Mouse (Mus musculus): ENCODE measurements around the gene Lrrc4. TPM values are rescaled to one million over a fixed set of nuclear protein-coding genes. Genes with fewer than 3 reads are reported as not detected.

Lrrc4 gene
- polyA plus RNA-seq, 1 experiment from 2014 or later: 1.2 TPM

DNA sequence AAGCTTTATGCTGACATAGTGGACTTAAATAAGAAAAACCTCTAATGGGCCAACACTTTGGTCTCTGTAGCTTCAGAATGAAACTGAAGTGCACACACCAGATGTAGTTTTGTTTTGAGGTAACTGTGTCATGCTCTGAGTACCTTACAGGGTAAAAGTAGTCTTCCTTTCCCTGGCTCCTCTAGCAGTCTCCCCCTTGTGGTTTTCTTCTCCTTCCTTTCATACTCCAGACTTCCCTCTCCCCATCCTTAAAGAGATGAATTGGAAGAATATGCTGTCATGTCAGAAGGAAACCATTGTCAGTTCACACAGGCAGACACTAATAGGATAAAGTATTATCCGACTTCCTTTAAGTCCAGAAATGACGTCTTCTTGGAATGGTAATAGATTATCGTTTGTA, 9.3 kb downstream of the Lrrc4 start:
- Histone ChIP-seq H3K9ac (no peak overlapping the region), H3K4me3 (no peak overlapping the region), H3K27me3 (no peaks in the 10 kb centered on the region), H3K36me3 (no peaks in the 10 kb centered on the region), H3K4me1 (peaks cover 43% of the 10 kb centered on the region), H3K4me2 (no peak overlapping the region), H3K27ac (no peak overlapping the region), H3K9me3 (no peaks in the 10 kb centered on the region)
- no peak for ATAC-seq (ENCODE audit: insufficient number of reproducible peaks, insufficient read depth, low FRiP score, low TSS enrichment, low read depth)
- WGBS: 70% methylated on average over 3 of the region's 3 CpGs

DNA sequence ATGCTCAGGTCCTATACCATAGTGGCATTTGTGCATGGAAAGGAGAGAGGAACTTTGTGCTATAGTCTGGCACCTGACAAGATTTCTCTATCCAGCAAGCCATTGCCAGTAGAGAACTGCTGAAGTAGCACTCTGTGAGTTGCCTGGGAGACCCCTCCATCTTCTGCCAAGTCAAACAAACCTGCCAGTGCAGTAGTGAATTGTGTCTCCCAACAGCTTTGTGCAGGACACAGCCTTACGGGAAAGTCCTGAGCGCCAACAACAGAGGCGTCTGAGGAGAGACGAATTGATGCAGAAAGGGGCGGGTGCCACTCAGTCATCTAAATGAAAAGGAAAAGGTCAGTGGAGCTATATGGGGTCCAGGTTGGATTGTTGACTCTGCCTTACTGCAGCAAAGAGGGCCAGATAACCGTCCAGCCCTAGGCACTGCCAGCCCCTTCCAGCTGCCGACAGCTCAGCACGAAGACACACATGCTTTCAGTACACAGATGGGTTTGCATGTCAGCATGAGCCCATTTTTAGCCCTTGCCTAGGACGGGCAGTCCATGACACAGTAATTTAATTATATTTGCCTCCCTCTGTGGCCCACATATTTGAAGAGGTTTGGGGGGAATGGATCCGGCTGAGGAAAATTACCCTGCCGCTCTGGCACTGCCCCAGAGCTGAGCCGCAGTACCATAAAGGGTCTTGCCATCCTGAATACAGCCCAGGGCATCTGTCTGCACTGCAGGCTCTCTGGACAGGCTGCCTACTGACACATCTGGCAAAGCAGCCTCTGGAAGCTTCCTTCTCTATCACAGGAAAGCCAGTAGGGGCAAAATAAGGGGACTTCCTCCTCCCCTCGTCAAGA, 11.8 kb downstream of the Lrrc4 start:
- Histone ChIP-seq H3K27ac (peak overlapping the region; percentile 60), H3K36me3 (no peaks in the 10 kb centered on the region), H3K4me2 (no peak overlapping the region), H3K9me3 (no peaks in the 10 kb centered on the region), H3K27me3 (no peaks in the 10 kb centered on the region), H3K4me3 (no peak overlapping the region), H3K9ac (no peak overlapping the region), H3K4me1 (peaks cover 35% of the 10 kb centered on the region)
- 62% methylated on average over 13 of the region's 13 CpGs for WGBS
- ATAC-seq (ENCODE audit: insufficient number of reproducible peaks, insufficient read depth, low FRiP score, low TSS enrichment, low read depth): no peak

DNA sequence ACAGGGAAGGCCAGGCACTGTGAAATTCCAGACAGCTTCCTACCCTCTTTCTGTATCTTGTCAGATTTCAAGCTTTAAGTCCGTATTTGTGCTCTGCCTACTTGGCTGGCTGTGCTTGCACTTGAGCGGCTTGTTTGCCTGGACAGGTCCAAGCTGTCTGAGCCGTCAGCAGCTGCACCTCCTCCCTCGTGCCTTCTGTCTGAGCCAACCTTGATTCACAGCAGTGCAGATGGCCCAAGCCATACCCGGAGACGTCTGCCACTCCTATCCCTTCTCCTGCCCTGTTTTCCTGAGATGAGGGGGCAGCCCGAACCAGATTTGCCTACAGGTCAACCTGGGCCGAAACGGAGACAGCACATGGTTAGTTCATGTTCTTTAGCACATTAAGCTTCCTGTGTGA, 14.5 kb downstream of the Lrrc4 start:
- Histone ChIP-seq H3K36me3 (no peaks in the 10 kb centered on the region), H3K4me2 (no peak overlapping the region), H3K27me3 (no peaks in the 10 kb centered on the region), H3K4me3 (no peak overlapping the region), H3K9me3 (no peaks in the 10 kb centered on the region), H3K9ac (no peak overlapping the region), H3K27ac (no peak overlapping the region), H3K4me1 (peaks cover 18% of the 10 kb centered on the region)
- 63% methylated on average over 9 of the region's 9 CpGs for WGBS
- no peak for ATAC-seq (ENCODE audit: insufficient number of reproducible peaks, insufficient read depth, low FRiP score, low TSS enrichment, low read depth)

DNA sequence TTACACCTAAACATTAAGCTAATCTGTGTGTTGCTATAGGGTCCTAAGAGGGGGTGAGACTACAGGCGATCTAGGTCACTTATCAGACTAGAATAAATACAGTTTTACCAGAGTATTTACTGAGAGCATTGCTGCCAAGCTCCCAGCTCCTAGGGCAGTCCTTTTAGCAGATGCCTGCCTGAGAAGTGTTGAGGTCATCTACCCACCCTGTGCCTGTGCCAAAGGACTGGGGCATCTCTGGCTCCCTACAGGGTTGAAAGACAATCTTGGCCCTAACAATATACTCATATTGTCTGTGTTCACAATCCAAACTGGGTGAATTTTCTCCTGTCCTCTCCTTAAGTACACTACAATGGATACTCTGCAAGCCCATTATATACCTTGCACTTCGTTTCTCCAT, 16.7 kb downstream of the Lrrc4 start:
- H3K4me1 ChIP-seq: peaks cover 18% of the 10 kb centered on the region
- H3K27me3 ChIP-seq: no peaks in the 10 kb centered on the region
- no peak overlapping the region for H3K4me2 ChIP-seq
- H3K9me3 ChIP-seq: no peaks in the 10 kb centered on the region
- no peak for ATAC-seq (ENCODE audit: insufficient number of reproducible peaks, insufficient read depth, low FRiP score, low TSS enrichment, low read depth)
- H3K9ac ChIP-seq: no peak overlapping the region
- H3K4me3 ChIP-seq: no peak overlapping the region
- H3K27ac ChIP-seq: no peak overlapping the region
- no peaks in the 10 kb centered on the region for H3K36me3 ChIP-seq
- 83% methylated on average over 2 of the region's 2 CpGs for WGBS

DNA sequence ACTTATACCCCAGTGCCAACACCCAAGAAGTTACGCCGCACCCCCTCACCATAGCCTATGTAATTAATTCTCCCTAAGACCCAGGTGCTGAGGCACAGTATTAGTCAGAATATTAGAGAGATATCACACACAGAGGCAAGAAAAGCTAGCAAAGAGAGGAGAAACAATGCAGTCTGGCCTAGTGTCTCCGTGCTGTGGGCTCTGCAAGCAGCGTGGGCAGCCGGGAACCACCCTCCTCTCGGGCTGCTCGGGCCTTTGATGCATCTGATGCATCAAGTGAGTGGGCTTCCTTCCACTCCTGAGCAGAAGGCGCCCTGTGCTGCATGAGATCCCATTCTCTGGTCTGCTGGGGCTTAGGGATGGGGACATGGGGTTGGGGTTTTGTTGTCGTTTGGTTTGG, 18.5 kb downstream of the Lrrc4 start:
- no peak overlapping the region for H3K4me2 ChIP-seq
- no peak for ATAC-seq (ENCODE audit: insufficient number of reproducible peaks, insufficient read depth, low FRiP score, low TSS enrichment, low read depth)
- H3K27me3 ChIP-seq: no peaks in the 10 kb centered on the region
- no peaks in the 10 kb centered on the region for H3K9me3 ChIP-seq
- H3K4me3 ChIP-seq: no peak overlapping the region
- 88% methylated on average over 9 of the region's 9 CpGs for WGBS
- H3K27ac ChIP-seq: no peak overlapping the region
- H3K9ac ChIP-seq: no peak overlapping the region
- H3K4me1 ChIP-seq: peaks cover 8% of the 10 kb centered on the region; the same call in 1 of the 2 replicates
- no peaks in the 10 kb centered on the region for H3K36me3 ChIP-seq

DNA sequence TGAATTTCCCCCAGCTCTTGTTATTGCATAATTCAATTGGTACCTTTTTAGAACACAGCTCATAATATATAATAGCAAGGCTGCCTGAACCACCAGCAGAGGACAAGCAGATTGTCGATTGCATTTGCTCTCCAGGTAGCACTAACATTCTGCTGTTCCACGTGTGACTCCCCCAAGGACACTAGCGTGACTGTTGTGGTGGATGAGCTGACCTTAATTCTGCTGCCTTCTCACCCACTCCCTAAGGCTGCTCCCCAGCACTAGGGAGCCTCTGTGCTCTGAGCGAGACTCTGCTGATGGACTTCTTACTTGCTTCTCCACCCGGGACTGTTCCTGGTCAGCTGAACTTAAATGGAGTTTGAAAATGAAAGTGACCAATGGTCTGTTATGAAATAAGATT, 26.8 kb downstream of the Lrrc4 start:
- Histone ChIP-seq H3K9ac (no peak overlapping the region), H3K4me2 (no peak overlapping the region), H3K4me3 (no peak overlapping the region), H3K4me1 (peaks cover 10% of the 10 kb centered on the region; the same call in 1 of the 2 replicates), H3K27me3 (no peaks in the 10 kb centered on the region), H3K9me3 (no peaks in the 10 kb centered on the region), H3K36me3 (peaks cover 4% of the 10 kb centered on the region; the same call in 1 of the 2 replicates), H3K27ac (no peak overlapping the region)
- 88% methylated on average over 5 of the region's 5 CpGs for WGBS
- no peak for ATAC-seq (ENCODE audit: insufficient number of reproducible peaks, insufficient read depth, low FRiP score, low TSS enrichment, low read depth)

DNA sequence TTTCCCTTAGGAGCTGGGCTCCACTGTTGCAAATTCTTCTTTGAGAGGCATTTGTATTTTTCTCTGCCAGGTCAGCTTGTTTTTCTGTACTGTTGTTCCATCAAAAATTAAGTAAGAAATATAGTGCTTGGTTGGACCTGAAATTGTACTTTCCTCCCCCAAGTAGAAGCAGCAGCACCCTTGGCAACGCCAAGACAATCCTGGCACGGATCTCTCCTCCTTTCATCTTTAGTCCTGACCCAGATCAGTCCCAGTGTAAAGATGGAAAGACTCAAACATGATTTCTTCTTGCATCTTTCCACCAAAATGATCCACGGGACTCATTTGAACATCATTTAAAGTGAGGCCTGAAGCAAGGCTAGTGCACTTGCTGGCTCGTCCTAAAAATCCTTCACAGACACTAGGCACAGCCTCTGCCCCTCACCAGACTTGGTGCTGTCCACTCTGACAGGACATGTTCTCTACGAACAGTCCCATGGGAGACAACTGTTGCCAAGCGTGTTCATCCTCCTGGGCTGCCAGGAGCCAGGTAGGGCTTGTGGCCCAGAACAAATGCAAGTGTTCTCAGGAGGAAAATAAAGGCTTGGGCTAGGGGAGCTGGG, 27.8 kb downstream of the Lrrc4 start:
- H3K4me2 ChIP-seq: no peak overlapping the region
- H3K9ac ChIP-seq: no peak overlapping the region
- no peak for ATAC-seq (ENCODE audit: insufficient number of reproducible peaks, insufficient read depth, low FRiP score, low TSS enrichment, low read depth)
- no peak overlapping the region for H3K4me3 ChIP-seq
- H3K27ac ChIP-seq: no peak overlapping the region
- peaks cover 10% of the 10 kb centered on the region; the same call in 1 of the 2 replicates for H3K4me1 ChIP-seq
- H3K27me3 ChIP-seq: no peaks in the 10 kb centered on the region
- WGBS: 90% methylated on average over 6 of the region's 6 CpGs
- no peaks in the 10 kb centered on the region for H3K9me3 ChIP-seq
- H3K36me3 ChIP-seq: peaks cover 4% of the 10 kb centered on the region; the same call in 1 of the 2 replicates

DNA sequence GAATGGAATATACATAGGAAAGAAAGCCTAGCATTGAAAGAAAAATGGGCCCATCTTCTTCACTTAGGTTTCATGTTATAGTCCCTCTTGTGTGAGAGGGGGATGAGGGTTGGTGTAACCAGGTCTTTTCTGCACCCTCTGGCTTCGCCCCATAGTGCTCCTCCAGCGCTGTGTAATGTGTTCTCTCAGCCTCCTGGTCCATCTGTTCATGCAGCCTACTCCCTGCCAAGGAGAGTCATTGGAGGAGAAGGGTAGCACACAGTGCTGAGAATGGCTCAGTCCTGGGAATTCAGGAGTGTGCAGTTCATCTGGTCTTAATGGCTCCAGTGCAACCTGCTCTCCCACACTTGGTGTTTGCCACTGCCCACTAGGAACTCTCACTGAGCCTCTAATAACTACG, 30.6 kb downstream of the Lrrc4 start:
- ATAC-seq (ENCODE audit: insufficient number of reproducible peaks, insufficient read depth, low FRiP score, low TSS enrichment, low read depth): no peak
- no peak overlapping the region for H3K4me3 ChIP-seq
- WGBS: 88% methylated on average over 3 of the region's 3 CpGs
- H3K9me3 ChIP-seq: no peaks in the 10 kb centered on the region
- no peak overlapping the region for H3K9ac ChIP-seq
- H3K27ac ChIP-seq: no peak overlapping the region
- H3K4me2 ChIP-seq: no peak overlapping the region
- H3K4me1 ChIP-seq: 0 out of 2 replicates have a peak, but pooled peaks cover under 1% of the 10 kb centered on the region
- H3K36me3 ChIP-seq: peaks cover 21% of the 10 kb centered on the region
- no peaks in the 10 kb centered on the region for H3K27me3 ChIP-seq

DNA sequence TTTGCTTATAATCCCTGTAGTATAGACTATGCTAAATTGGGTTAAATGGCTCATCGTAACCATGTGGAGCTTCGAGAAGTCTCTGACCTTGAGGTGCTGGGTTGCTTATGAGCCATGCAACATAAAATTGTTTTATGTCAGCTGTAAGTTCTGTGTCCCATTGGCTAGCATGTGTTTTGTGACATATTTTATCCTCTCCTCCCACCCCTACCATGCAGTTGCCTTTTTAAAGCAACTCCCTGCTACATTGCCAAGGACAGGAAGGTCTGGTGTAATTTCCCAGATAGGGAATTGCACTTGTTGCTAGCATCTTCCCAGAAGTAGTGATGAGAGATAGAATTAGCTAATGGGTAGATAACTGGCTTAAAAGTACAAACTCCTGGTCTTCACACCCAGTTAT, 31.7 kb downstream of the Lrrc4 start:
- Histone ChIP-seq H3K4me1 (no peaks in the 10 kb centered on the region), H3K4me2 (no peak overlapping the region), H3K4me3 (no peak overlapping the region), H3K9ac (no peak overlapping the region), H3K27ac (no peak overlapping the region), H3K36me3 (peaks cover 20% of the 10 kb centered on the region), H3K27me3 (no peaks in the 10 kb centered on the region), H3K9me3 (no peaks in the 10 kb centered on the region)
- ATAC-seq (ENCODE audit: insufficient number of reproducible peaks, insufficient read depth, low FRiP score, low TSS enrichment, low read depth): no peak
- 88% methylated on average over 2 of the region's 2 CpGs for WGBS

DNA sequence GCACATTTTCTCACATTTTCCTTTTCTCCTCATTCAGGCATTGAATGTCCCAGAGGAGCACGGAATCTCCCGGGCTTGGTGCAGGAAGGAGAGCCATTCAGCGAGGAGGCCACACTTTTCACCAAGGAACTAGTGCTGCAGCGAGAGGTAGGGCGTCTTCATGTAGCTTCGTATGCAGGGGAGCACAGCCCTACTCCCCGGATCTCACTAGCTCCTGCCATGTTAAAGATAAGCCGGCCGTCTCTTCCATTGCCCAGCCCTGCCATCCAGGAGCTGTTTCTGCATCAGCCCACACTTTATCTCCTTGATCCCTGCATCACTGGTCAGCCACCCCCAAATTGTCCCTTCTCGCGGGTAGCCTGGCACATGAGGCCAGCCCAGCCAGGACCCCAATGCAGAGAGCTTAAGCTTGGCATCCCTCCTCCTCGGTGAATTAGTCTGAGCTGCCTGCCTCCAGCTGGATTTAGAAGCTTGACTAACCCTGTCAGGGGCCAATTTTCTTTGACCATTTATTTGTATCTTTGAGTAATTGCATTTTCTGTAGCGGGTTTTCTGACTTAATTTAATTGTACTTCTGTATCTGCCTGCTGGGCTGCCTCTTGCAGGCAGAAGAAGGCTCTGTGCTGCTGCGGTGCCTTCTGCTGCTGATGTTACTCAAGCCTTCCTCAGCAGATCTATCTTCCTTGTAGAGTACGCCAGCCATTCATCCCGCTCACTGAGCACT, 35.6 kb downstream of the Lrrc4 start:
- Histone ChIP-seq H3K9me3 (no peaks in the 10 kb centered on the region), H3K27me3 (no peaks in the 10 kb centered on the region), H3K4me2 (no peak overlapping the region), H3K27ac (peak overlapping the region; percentile 22; the same call in 1 of the 2 replicates), H3K36me3 (peaks cover 18% of the 10 kb centered on the region), H3K9ac (no peak overlapping the region), H3K4me3 (no peak overlapping the region), H3K4me1 (no peaks in the 10 kb centered on the region)
- WGBS: 83% methylated on average over 16 of the region's 16 CpGs
- ATAC-seq (ENCODE audit: insufficient number of reproducible peaks, insufficient read depth, low FRiP score, low TSS enrichment, low read depth): no peak

DNA sequence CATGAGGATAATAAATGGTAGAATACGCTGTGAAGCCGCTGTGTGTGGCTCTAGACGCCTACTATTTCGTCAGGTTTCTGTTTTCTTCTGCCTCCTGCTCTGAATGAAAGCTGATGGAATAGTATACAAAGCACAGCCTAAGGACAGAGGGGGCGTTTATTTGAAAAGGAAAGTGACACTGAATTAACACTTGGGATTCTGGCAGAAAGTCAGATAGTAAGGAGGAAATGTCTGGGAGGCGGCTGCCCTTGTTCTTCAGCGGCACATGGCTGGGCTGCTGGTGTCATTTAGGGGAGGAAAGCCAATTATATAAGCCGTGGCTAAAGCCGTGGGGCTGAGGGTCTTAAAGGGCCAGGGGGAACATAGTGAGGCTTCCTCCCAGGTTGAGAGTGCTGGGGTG, 36.2 kb downstream of the Lrrc4 start:
- 43% methylated on average over 9 of the region's 9 CpGs for WGBS
- ATAC-seq (ENCODE audit: insufficient number of reproducible peaks, insufficient read depth, low FRiP score, low TSS enrichment, low read depth): no peak
- Histone ChIP-seq H3K27me3 (no peaks in the 10 kb centered on the region), H3K27ac (0 out of 2 replicates have a peak overlapping the region, but pooled peaks have one; percentile 22), H3K9ac (no peak overlapping the region), H3K9me3 (no peaks in the 10 kb centered on the region), H3K4me2 (no peak overlapping the region), H3K36me3 (peaks cover 18% of the 10 kb centered on the region), H3K4me3 (no peak overlapping the region), H3K4me1 (no peaks in the 10 kb centered on the region)
